In the genomic region with DNA sequence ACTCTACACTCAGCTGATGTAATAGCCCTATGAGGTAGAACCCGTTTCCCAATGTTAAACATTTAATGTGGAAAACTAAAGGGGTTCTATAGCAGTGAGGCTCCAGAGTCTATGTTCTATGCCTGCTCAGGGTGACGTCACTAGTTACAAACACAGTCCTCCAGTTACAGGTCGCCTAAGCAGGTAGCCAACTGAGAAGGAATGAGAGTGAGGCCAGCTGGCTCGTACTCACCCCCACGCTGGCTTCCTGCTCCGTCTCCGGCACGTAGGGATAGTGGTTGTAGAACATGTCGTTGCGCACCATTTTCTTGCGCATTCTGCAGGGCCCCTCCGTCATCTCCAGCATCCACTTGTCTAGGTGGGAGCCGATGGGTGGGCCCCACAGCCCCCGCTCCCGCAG, we compare ENCODE assay signal across 27 mouse cellular contexts.
DNase-seq lines count a peak whose midpoint lies in the region; ATAC-seq and TF ChIP-seq lines count a peak whose summit lies in the region.
"Had no signal": no experiment of that assay in that cellular context is flagged by ENCODE, and none has a peak within 500 bp of the region (broad histone marks: within the 10 kb centered on the region; RNA-seq: fewer than 3 reads in every experiment).

No protein-coding gene starts in this region.

- DNase-seq in cerebellum, postnatal 4 days (ENCODE audit: low spot score in 2 of 2): no peak
- DNase-seq in kidney, adult 8-10 months: no peak
- peak; percentile 60 to 73 for DNase-seq in cerebellum, adult 2 months
- DNase-seq in cerebellum, postnatal 25 days: peak; percentile 64 to 65
- DNase-seq in heart, postnatal 10 days: no peak
- DNase-seq in urinary bladder, adult 2 months (ENCODE audit: low spot score): no peak
- DNase-seq: adrenal gland, postnatal 10 days; gastrocnemius, postnatal 10 days; heart, postnatal 14 days; kidney, adult 9 months; kidney, postnatal 25 days; lung, embryonic 14.5 days; right cerebral cortex, postnatal 25 days; thymus, postnatal 25 days had no signal

- 71% methylated on average over 15 of the region's 15 CpGs for WGBS in kidney, embryonic 16.5 days
- WGBS in cerebellum, adult 2 months: 35% methylated on average over 15 of the region's 15 CpGs

- intact Hi-C loops in heart, postnatal 10 days (cut with DNase I): no loop called here

- no peak for TF ChIP-seq CTCF in cerebellum, adult 2 months (IDR thresholded peaks at IDR 0.05; ENCODE audit: borderline replicate concordance, insufficient read depth, low read depth, low read length)

- 0 out of 2 replicates have a peak, but pooled peaks have one; percentile 61 for ATAC-seq in cerebellum, adult (ENCODE audit: insufficient number of reproducible peaks, low FRiP score, low TSS enrichment)
- ATAC-seq in kidney, embryonic 16.5 days (ENCODE audit: low FRiP score, low TSS enrichment): no peak
- ATAC-seq: forebrain, embryonic 16.5 days; hindbrain, embryonic 16.5 days; midbrain, embryonic 15.5 days; Patski had no signal

- H3K27ac ChIP-seq in kidney, embryonic 16.5 days (ENCODE audit: low read length): peak overlapping the region; percentile 37; the same call in 1 of the 2 replicates
- H3K27ac ChIP-seq in cerebellum, adult 2 months (ENCODE audit: insufficient read depth, low read length): peak overlapping the region; percentile 68
- H3K27ac ChIP-seq: heart, embryonic 13.5 days; hindbrain, embryonic 10.5 days; left cerebral cortex, adult 2 months; limb, embryonic 12.5 days; liver, embryonic 15.5 days; macrophage; midbrain, embryonic 15.5 days had no signal

- no peak overlapping the region for H3K4me2 ChIP-seq in kidney, embryonic 16.5 days (replicated peaks; ENCODE audit: low read depth, low read length)
- H3K4me2 ChIP-seq: heart, embryonic 13.5 days; limb, embryonic 12.5 days; liver, embryonic 15.5 days; lung, embryonic 14.5 days; midbrain, embryonic 15.5 days had no signal

- no peak overlapping the region for H3K4me3 ChIP-seq in kidney, embryonic 16.5 days (ENCODE audit: low read length)
- H3K4me3 ChIP-seq in cerebellum, adult 2 months (replicated peaks; ENCODE audit: insufficient read depth, low read depth, low read length): no peak overlapping the region
- H3K4me3 ChIP-seq: erythroblast, embryonic 14.5 days; heart, embryonic 13.5 days; hindbrain, embryonic 10.5 days; left cerebral cortex, adult 2 months; limb, embryonic 12.5 days; liver, embryonic 15.5 days; midbrain, embryonic 15.5 days had no signal

- H3K4me1 ChIP-seq in kidney, embryonic 16.5 days (ENCODE audit: insufficient read depth, low read length): peaks cover 40% of the 10 kb centered on the region
- peaks cover 13% of the 10 kb centered on the region for H3K4me1 ChIP-seq in cerebellum, adult 2 months (ENCODE audit: control insufficient read depth, insufficient read depth, low read length)
- H3K4me1 ChIP-seq: hindbrain, embryonic 10.5 days; limb, embryonic 12.5 days; liver, embryonic 15.5 days; midbrain, embryonic 15.5 days had no signal

- no peaks in the 10 kb centered on the region for H3K9me3 ChIP-seq in kidney, embryonic 16.5 days (ENCODE audit: low read length)
- H3K9me3 ChIP-seq: heart, embryonic 13.5 days; hindbrain, embryonic 10.5 days; limb, embryonic 12.5 days; liver, embryonic 15.5 days; midbrain, embryonic 15.5 days had no signal

- H3K27me3 ChIP-seq in kidney, embryonic 16.5 days (ENCODE audit: insufficient read depth, low read length): no peaks in the 10 kb centered on the region
- no peaks in the 10 kb centered on the region for H3K27me3 ChIP-seq in cerebellum, adult 2 months (ENCODE audit: control insufficient read depth, insufficient read depth, low read length)
- H3K27me3 ChIP-seq: heart, embryonic 13.5 days; limb, embryonic 12.5 days; liver, embryonic 15.5 days; midbrain, embryonic 15.5 days; Patski had no signal

- TF ChIP-seq POLR2A in cerebellum, adult 2 months (IDR thresholded peaks at IDR 0.05; ENCODE audit: borderline replicate concordance, insufficient read depth, low read length): no peak

- H3K9ac ChIP-seq in kidney, embryonic 16.5 days (replicated peaks; ENCODE audit: low read length): no peak overlapping the region
- H3K9ac ChIP-seq: heart, embryonic 13.5 days; limb, embryonic 12.5 days; liver, embryonic 15.5 days; lung, embryonic 14.5 days; midbrain, embryonic 15.5 days had no signal

- peaks cover 63% of the 10 kb centered on the region for H3K36me3 ChIP-seq in kidney, embryonic 16.5 days (ENCODE audit: insufficient read depth, low read length)

Comparison
In these comparisons a context has a peak if more than half of its experiments do, and no peak if none do; other contexts are left out.
1. DNase-seq: peak in cerebellum, adult 2 months (2 of 2) and cerebellum, postnatal 25 days (2 of 2); none in cerebellum, postnatal 4 days (0 of 2), kidney, adult 8-10 months (0 of 2), heart, postnatal 10 days (0 of 2) and urinary bladder, adult 2 months (single experiment).